Mouse (Mus musculus) stomach, embryonic 16.5 days (tissue): ENCODE measurements at regions not wholly inside any gene's neighbourhood (a gene's known extent, or its start where the extent isn't known, plus 50 kb on each side); places are given as distances from the start of the nearest gene placed in this dataset.
"Not testable (repeated sequence)": the region's sequence is repeated elsewhere in the genome, so short reads cannot be mapped to it uniquely, and the experiment has no call there.

Experiments
- ATAC-seq: fragments of 200-750 bp; cut with Nextera tagmentation; 2 replicates; pipeline ENCODE4 v1.8.0; 2017; ENCODE audit warnings: moderate number of reproducible peaks, moderate TSS enrichment; ENCODE audit not compliant: insufficient read depth, low FRiP score
- H3K27ac ChIP-seq: fragments of 300-500 bp; sonication (generic); 2 replicates; pipeline ENCODE4 v1.5.1; 2014; ENCODE audit warnings: low read length
- H3K27me3 ChIP-seq: fragments of 300-500 bp; sonication (generic); 2 replicates; pipeline ENCODE4 v1.6.1; 2014; ENCODE audit warnings: low read length, control low read depth, mixed read lengths; ENCODE audit not compliant: control insufficient read depth, insufficient read depth
- H3K36me3 ChIP-seq: fragments of 300-500 bp; sonication (generic); 2 replicates; pipeline ENCODE4 v1.6.1; 2014; ENCODE audit warnings: low read length; ENCODE audit not compliant: control insufficient read depth, insufficient read depth
- H3K4me1 ChIP-seq: fragments of 300-500 bp; sonication (generic); 2 replicates; pipeline ENCODE4 v1.6.1; 2014; ENCODE audit warnings: low read length, control low read depth, mixed read lengths; ENCODE audit not compliant: control insufficient read depth, insufficient read depth
- H3K4me2 ChIP-seq: fragments of 300-500 bp; sonication (generic); 2 replicates; pipeline ENCODE4 v1.6.1; 2014; ENCODE audit warnings: low read depth, low read length, mixed read lengths
- H3K4me3 ChIP-seq: fragments of 300-500 bp; sonication (generic); replicated peaks from 2 replicates; pipeline ENCODE4 v1.5.1; 2014; ENCODE audit warnings: mild to moderate bottlenecking, low read length
- H3K9ac ChIP-seq: fragments of 300-500 bp; sonication (generic); 2 replicates; pipeline ENCODE4 v1.6.1; 2014; ENCODE audit warnings: low read length
- H3K9me3 ChIP-seq: fragments of 300-500 bp; sonication (generic); replicated peaks from 2 replicates; pipeline ENCODE4 v1.6.1; 2016; ENCODE audit warnings: low read length, control low read depth; ENCODE audit not compliant: control insufficient read depth
- WGBS: fragments of 180-500 bp; shearing (Covaris S2); extraction: QIAGEN DNeasy Blood & Tissue Kit; methylation state at CpG from one replicate; pipeline ENCODE4 v1.1.7; 2014; 5-methylcytosine and 5-hydroxymethylcytosine counted together

- H3K36me3 ChIP-seq, result no peaks in the 10 kb centered on the region
- no peak for ATAC-seq
- no peaks in the 10 kb centered on the region for H3K27me3 ChIP-seq
- H3K9me3 ChIP-seq, result no peaks in the 10 kb centered on the region
- no peaks in the 10 kb centered on the region for H3K4me1 ChIP-seq
- 47% methylated on average over 4 of the region's 4 CpGs for WGBS
- H3K4me2 ChIP-seq, result no peak overlapping the region
- no peak overlapping the region for H3K27ac ChIP-seq
- H3K4me3 ChIP-seq, result no peak overlapping the region
- H3K9ac ChIP-seq, result no peak overlapping the region
Measured at GRCm38 (mm10) chr16:58155538-58155937, 252.7 kb upstream of the Dcbld2 start.

- no peaks in the 10 kb centered on the region for H3K9me3 ChIP-seq
- H3K4me2 ChIP-seq, result 0 out of 2 replicates have a peak overlapping the region, but pooled peaks have one; percentile 10
- ATAC-seq, result peak; percentile 50; the same call in 1 of the 2 replicates
- no peak overlapping the region for H3K9ac ChIP-seq
- no peaks in the 10 kb centered on the region for H3K36me3 ChIP-seq
- H3K27ac ChIP-seq, result peak overlapping the region; percentile 82
- H3K4me1 ChIP-seq, result no peaks in the 10 kb centered on the region
- WGBS, result 39% methylated on average over 5 of the region's 5 CpGs
- no peak overlapping the region for H3K4me3 ChIP-seq
- no peaks in the 10 kb centered on the region for H3K27me3 ChIP-seq
Measured at GRCm38 (mm10) chr16:58178744-58179401, 229.4 kb upstream of the Dcbld2 start.

- H3K4me2 ChIP-seq, ATAC-seq, H3K9me3 ChIP-seq, H3K27me3 ChIP-seq, H3K9ac ChIP-seq, H3K4me3 ChIP-seq, H3K27ac ChIP-seq, H3K4me1 ChIP-seq, H3K36me3 ChIP-seq: not testable (repeated sequence)
Measured at GRCm38 (mm10) chr16:58179981-58180380, 228.3 kb upstream of the Dcbld2 start.

- H3K4me1 ChIP-seq, result no peaks in the 10 kb centered on the region
- ATAC-seq, result peak; percentile 75
- H3K4me3 ChIP-seq, result no peak overlapping the region
- H3K9ac ChIP-seq, result no peak overlapping the region
- H3K36me3 ChIP-seq, result no peaks in the 10 kb centered on the region
- H3K27ac ChIP-seq, result no peak overlapping the region; the same call in 1 of the 2 replicates
- H3K27me3 ChIP-seq, result no peaks in the 10 kb centered on the region
- no peak overlapping the region for H3K4me2 ChIP-seq
- H3K9me3 ChIP-seq, result no peaks in the 10 kb centered on the region
- WGBS, result 39% methylated on average over 5 of the region's 5 CpGs
Measured at GRCm38 (mm10) chr16:58194619-58195497, 213.4 kb upstream of the Dcbld2 start.

- ATAC-seq, result peak; percentile 29; the same call in 1 of the 2 replicates
- 47% methylated on average over 2 of the region's 2 CpGs for WGBS
- H3K4me1 ChIP-seq, result 0 out of 2 replicates have a peak, but pooled peaks cover 2% of the 10 kb centered on the region
Measured at GRCm38 (mm10) chr16:58211872-58212271, 196.4 kb upstream of the Dcbld2 start.

GRCm38 (mm10) chr16:58234686-58235085, 173.6 kb upstream of the Dcbld2 start:
- Histone ChIP-seq H3K9me3 (no peaks in the 10 kb centered on the region), H3K4me3 (no peak overlapping the region), H3K4me1 (no peaks in the 10 kb centered on the region), H3K27ac (no peak overlapping the region), H3K9ac (no peak overlapping the region), H3K36me3 (no peaks in the 10 kb centered on the region), H3K27me3 (no peaks in the 10 kb centered on the region), H3K4me2 (no peak overlapping the region)
- no peak for ATAC-seq

More at GRCm38 (mm10) chr16:58211872-58212271, 196.4 kb upstream of the Dcbld2 start:
- Histone ChIP-seq H3K4me3 (no peak overlapping the region), H3K36me3 (no peaks in the 10 kb centered on the region), H3K27ac (no peak overlapping the region), H3K9ac (no peak overlapping the region), H3K9me3 (no peaks in the 10 kb centered on the region), H3K27me3 (no peaks in the 10 kb centered on the region), H3K4me2 (no peak overlapping the region)

GRCm38 (mm10) chr16:58236857-58237256, 171.4 kb upstream of the Dcbld2 start:
- Histone ChIP-seq H3K9me3 (no peaks in the 10 kb centered on the region), H3K36me3 (no peaks in the 10 kb centered on the region), H3K4me1 (no peaks in the 10 kb centered on the region), H3K9ac (no peak overlapping the region), H3K4me2 (no peak overlapping the region), H3K27me3 (no peaks in the 10 kb centered on the region), H3K27ac (no peak overlapping the region), H3K4me3 (no peak overlapping the region)
- WGBS, result 81% methylated on average over 1 of the region's 1 CpGs
- ATAC-seq, result no peak

- WGBS, result 82% methylated on average over 3 of the region's 3 CpGs
- Histone ChIP-seq H3K4me2 (no peak overlapping the region), H3K9me3 (no peaks in the 10 kb centered on the region), H3K4me1 (no peaks in the 10 kb centered on the region), H3K27me3 (no peaks in the 10 kb centered on the region), H3K9ac (no peak overlapping the region), H3K27ac (no peak overlapping the region), H3K4me3 (no peak overlapping the region), H3K36me3 (no peaks in the 10 kb centered on the region)
- ATAC-seq, result no peak
Measured at GRCm38 (mm10) chr16:58276281-58276680, 132.0 kb upstream of the Dcbld2 start.

- no peaks in the 10 kb centered on the region for H3K27me3 ChIP-seq
- H3K36me3 ChIP-seq, result no peaks in the 10 kb centered on the region
- H3K4me2 ChIP-seq, result no peak overlapping the region
- H3K9ac ChIP-seq, result no peak overlapping the region
- no peaks in the 10 kb centered on the region for H3K4me1 ChIP-seq
- no peaks in the 10 kb centered on the region for H3K9me3 ChIP-seq
- 22% methylated on average over 3 of the region's 3 CpGs for WGBS
- H3K4me3 ChIP-seq, result no peak overlapping the region
- H3K27ac ChIP-seq, result no peak overlapping the region
- no peak for ATAC-seq
Measured at GRCm38 (mm10) chr16:58281474-58281873, 126.8 kb upstream of the Dcbld2 start.
